8 mouse cellular contexts compared by ENCODE assay signal in the genomic region with DNA sequence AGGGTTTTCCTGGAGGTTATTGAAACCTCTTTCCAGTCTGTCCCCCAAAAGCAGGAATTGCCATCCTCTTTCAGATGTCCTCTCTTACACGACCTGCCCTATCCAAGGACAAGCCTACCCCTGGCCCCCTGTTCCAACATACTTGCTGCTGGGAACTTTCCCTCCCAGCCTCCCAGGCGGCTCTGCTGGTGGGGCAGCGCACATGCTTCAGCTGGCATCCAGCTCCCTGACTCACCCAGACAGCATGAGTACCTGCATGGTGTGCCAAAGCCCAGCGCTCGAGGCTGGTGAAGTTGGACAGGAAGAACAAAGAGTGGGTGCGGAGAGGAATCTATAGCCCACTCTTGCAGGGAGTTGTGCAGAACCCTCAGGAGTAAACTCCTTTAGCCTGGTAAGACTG. TPM values are rescaled to one million over a fixed set of nuclear protein-coding genes. Genes with fewer than 3 reads are reported as not detected.
DNase-seq lines count a peak whose midpoint lies in the region; ATAC-seq and TF ChIP-seq lines count a peak whose summit lies in the region.

No protein-coding gene starts in this region.

- in situ Hi-C loops in ES-E14 (cut with MboI; ENCODE audit: low sequenced_read_pairs in 2 of 2, unreplicated experiment in 2 of 2), result no loop called here

- H3K4me3 ChIP-seq in ES-E14 (ENCODE audit: insufficient read depth in 1 of 2, low read depth in 1 of 2, low read length in 2 of 2, poor library complexity in 1 of 2, severe bottlenecking in 1 of 2), result peak overlapping the region; percentile 60 to 62; a peak in 1 of 4 replicates
- peak overlapping the region; percentile 54 for H3K4me3 ChIP-seq in embryonic facial prominence, embryonic 14.5 days (ENCODE audit: low read depth, low read length)
- H3K4me3 ChIP-seq in heart, embryonic 16.5 days (ENCODE audit: low read length), result peak overlapping the region; percentile 69; the same call in 1 of the 2 replicates

- ATAC-seq in embryonic facial prominence, embryonic 14.5 days (ENCODE audit: low read depth), result no peak
- no peak for ATAC-seq in heart, embryonic 16.5 days (replicated peaks; ENCODE audit: extremely low read depth, insufficient read depth, low FRiP score)

- peaks cover 2% of the 10 kb centered on the region; the same call in 1 of the 2 replicates for H3K36me3 ChIP-seq in ES-E14 (ENCODE audit: control insufficient read depth, insufficient read depth, low read length, poor library complexity, severe bottlenecking)
- H3K36me3 ChIP-seq in embryonic facial prominence, embryonic 14.5 days (ENCODE audit: control insufficient read depth, insufficient read depth, low read length), result peaks cover 24% of the 10 kb centered on the region
- peaks cover 20% of the 10 kb centered on the region for H3K36me3 ChIP-seq in heart, embryonic 16.5 days (ENCODE audit: control insufficient read depth, insufficient read depth)

- H3K4me2 ChIP-seq in embryonic facial prominence, embryonic 14.5 days (ENCODE audit: low read depth, low read length), result peak overlapping the region; percentile 81
- peak overlapping the region; percentile 82 for H3K4me2 ChIP-seq in heart, embryonic 16.5 days (ENCODE audit: low read depth, low read length)

- peak; percentile 74 to 83 for DNase-seq in adrenal gland, adult (ENCODE audit: inconsistent age in 2 of 2, low spot score in 1 of 2)
- DNase-seq in adrenal gland, adult 8-10 months, result no peak
- DNase-seq in ES-E14 (ENCODE audit: low read depth, low spot score), result no peak
- no peak for DNase-seq in embryonic facial prominence, embryonic 14.5 days (ENCODE audit: low spot score)
- DNase-seq in layer of hippocampus, adult 9-11 months, result peak; percentile 88
- DNase-seq in lung, postnatal 36 days, result peak; percentile 63
- peak; percentile 69 for DNase-seq in urinary bladder, postnatal 14 days (ENCODE audit: low spot score)

- H3K9ac ChIP-seq in ES-E14 (ENCODE audit: insufficient read depth, low read depth, low read length, poor library complexity, severe bottlenecking), result peak overlapping the region; percentile 67; the same call in 1 of the 2 replicates
- peak overlapping the region; percentile 69 for H3K9ac ChIP-seq in embryonic facial prominence, embryonic 14.5 days (ENCODE audit: low read depth, low read length)
- peak overlapping the region; percentile 77 for H3K9ac ChIP-seq in heart, embryonic 16.5 days (ENCODE audit: low read length)

- no peak overlapping the region for H3K27ac ChIP-seq in ES-E14 (ENCODE audit: insufficient read depth, low read depth, low read length, poor library complexity, severe bottlenecking)
- H3K27ac ChIP-seq in embryonic facial prominence, embryonic 14.5 days (replicated peaks; ENCODE audit: low read depth, low read length), result peak overlapping the region; percentile 80
- H3K27ac ChIP-seq in heart, embryonic 16.5 days (ENCODE audit: low read length), result peak overlapping the region; percentile 85

- no peaks in the 10 kb centered on the region for H3K9me3 ChIP-seq in ES-E14 (ENCODE audit: control insufficient read depth, insufficient read depth, low read depth, low read length)
- no peaks in the 10 kb centered on the region for H3K9me3 ChIP-seq in embryonic facial prominence, embryonic 14.5 days (ENCODE audit: control insufficient read depth, low read length)
- H3K9me3 ChIP-seq in heart, embryonic 16.5 days (replicated peaks; ENCODE audit: control insufficient read depth, low read length), result no peaks in the 10 kb centered on the region

- 61% methylated on average over 6 of the region's 6 CpGs for WGBS in embryonic facial prominence, embryonic 14.5 days
- WGBS in heart, embryonic 16.5 days, result 48% methylated on average over 6 of the region's 6 CpGs

- no peaks in the 10 kb centered on the region for H3K27me3 ChIP-seq in embryonic facial prominence, embryonic 14.5 days (replicated peaks; ENCODE audit: control insufficient read depth, insufficient read depth, low read length)
- H3K27me3 ChIP-seq in heart, embryonic 16.5 days (ENCODE audit: control insufficient read depth, insufficient read depth, low read length), result no peaks in the 10 kb centered on the region

- peaks cover 5 to 16% of the 10 kb centered on the region in 2 experiments; a peak in 3 of 4 replicates for H3K4me1 ChIP-seq in ES-E14 (ENCODE audit: control insufficient read depth in 2 of 2, insufficient read depth in 2 of 2, low read length in 2 of 2, poor library complexity in 1 of 2)
- peaks cover 27% of the 10 kb centered on the region for H3K4me1 ChIP-seq in embryonic facial prominence, embryonic 14.5 days (ENCODE audit: control insufficient read depth, insufficient read depth, low read length)
- H3K4me1 ChIP-seq in heart, embryonic 16.5 days (ENCODE audit: control insufficient read depth, insufficient read depth, low read length), result peaks cover 37% of the 10 kb centered on the region

TF ChIP-seq in ES-E14, 5 proteins besides CTCF, POLR2A, EP300 and RAD21:
- TF ChIP-seq CHD2 (IDR thresholded peaks at IDR 0.05; ENCODE audit: low read depth, low read length), result no peak

RNA-seq across cellular contexts. Expression of gene Slc50a1, which starts 0.5 kb away (rescaled TPM):
- total RNA-seq in adrenal gland, adult 8-10 months (2022), result 10 to 100 TPM; 54.2 to 80.1 (median 64.9) TPM
- total RNA-seq in ES-E14 (2012; rRNA removed), result 17.0 and 27.0 TPM in 2 replicates
- 70.5 and 80.2 TPM in 2 replicates for polyA plus RNA-seq in embryonic facial prominence, embryonic 14.5 days (2014; fragmentation: Nextera tagmentation; extraction: Ambion mirVana)
- polyA plus RNA-seq in heart, embryonic 16.5 days (2015; fragmentation: Nextera tagmentation; extraction: Ambion mirVana), result 44.8 and 51.1 TPM in 2 replicates

RNA-seq across cellular contexts. Expression of gene Efna1, which starts 10.1 kb away (rescaled TPM):
- total RNA-seq in adrenal gland, adult 8-10 months (2022), result 10 to 100 TPM; 15.9 to 28.0 (median 21.0) TPM
- total RNA-seq in ES-E14 (2012; rRNA removed), result 2.1 and 9.5 TPM in 2 replicates
- 33.8 and 35.8 TPM in 2 replicates for polyA plus RNA-seq in embryonic facial prominence, embryonic 14.5 days (2014; fragmentation: Nextera tagmentation; extraction: Ambion mirVana)
- polyA plus RNA-seq in heart, embryonic 16.5 days (2015; fragmentation: Nextera tagmentation; extraction: Ambion mirVana), result 34.4 and 45.5 TPM in 2 replicates

RNA-seq across cellular contexts. Expression of gene Dpm3, which starts 11.7 kb away (rescaled TPM):
- 100 to 1,000 TPM; 123 to 156 (median 136) TPM for total RNA-seq in adrenal gland, adult 8-10 months (2022)
- total RNA-seq in ES-E14 (2012; rRNA removed), result 207 and 297 TPM in 2 replicates
- polyA plus RNA-seq in embryonic facial prominence, embryonic 14.5 days (2014; fragmentation: Nextera tagmentation; extraction: Ambion mirVana), result 151 and 177 TPM in 2 replicates
- polyA plus RNA-seq in heart, embryonic 16.5 days (2015; fragmentation: Nextera tagmentation; extraction: Ambion mirVana), result 65.3 and 79.6 TPM in 2 replicates

RNA-seq across cellular contexts. Expression of gene Trim46, which starts 24.8 kb away (rescaled TPM):
- total RNA-seq in adrenal gland, adult 8-10 months (2022), result 1 to 10 TPM; 2.8 to 4.5 (median 3.8) TPM
- total RNA-seq in ES-E14 (2012; rRNA removed), result 3.1 and 5.3 TPM in 2 replicates
- polyA plus RNA-seq in embryonic facial prominence, embryonic 14.5 days (2014; fragmentation: Nextera tagmentation; extraction: Ambion mirVana), result 3.7 and 4.7 TPM in 2 replicates
- 1.1 and 1.3 TPM in 2 replicates for polyA plus RNA-seq in heart, embryonic 16.5 days (2015; fragmentation: Nextera tagmentation; extraction: Ambion mirVana)

RNA-seq across cellular contexts. Expression of gene Krtcap2, which starts 25.1 kb away (rescaled TPM):
- total RNA-seq in adrenal gland, adult 8-10 months (2022), result 100 to 1,000 TPM; 131 to 144 (median 135) TPM
- 113 and 134 TPM in 2 replicates for total RNA-seq in ES-E14 (2012; rRNA removed)
- 324 and 349 TPM in 2 replicates for polyA plus RNA-seq in embryonic facial prominence, embryonic 14.5 days (2014; fragmentation: Nextera tagmentation; extraction: Ambion mirVana)
- polyA plus RNA-seq in heart, embryonic 16.5 days (2015; fragmentation: Nextera tagmentation; extraction: Ambion mirVana), result 202 and 234 TPM in 2 replicates

Comparison
In these comparisons a context has a peak if more than half of its experiments do, and no peak if none do; other contexts are left out.
1. DNase-seq: peak in adrenal gland, adult (2 of 2), layer of hippocampus, adult 9-11 months (single experiment), lung, postnatal 36 days (single experiment) and urinary bladder, postnatal 14 days (single experiment); none in adrenal gland, adult 8-10 months (single experiment), ES-E14 (single experiment) and embryonic facial prominence, embryonic 14.5 days (single experiment).
2. Peak in every context shown above with its lines, with median percentiles within 50 percentile points of each other: H3K4me3 ChIP-seq and H3K9ac ChIP-seq.